Mouse (Mus musculus): Measurements from ENCODE around the gene Amfr. TPM values are rescaled to one million over a fixed set of nuclear protein-coding genes. Genes with fewer than 3 reads are reported as not detected.

Amfr gene
- polyA plus RNA-seq (2017; shearing (Covaris generic)) = 10 to 100 TPM; 26.2 to 26.6 TPM

DNA sequence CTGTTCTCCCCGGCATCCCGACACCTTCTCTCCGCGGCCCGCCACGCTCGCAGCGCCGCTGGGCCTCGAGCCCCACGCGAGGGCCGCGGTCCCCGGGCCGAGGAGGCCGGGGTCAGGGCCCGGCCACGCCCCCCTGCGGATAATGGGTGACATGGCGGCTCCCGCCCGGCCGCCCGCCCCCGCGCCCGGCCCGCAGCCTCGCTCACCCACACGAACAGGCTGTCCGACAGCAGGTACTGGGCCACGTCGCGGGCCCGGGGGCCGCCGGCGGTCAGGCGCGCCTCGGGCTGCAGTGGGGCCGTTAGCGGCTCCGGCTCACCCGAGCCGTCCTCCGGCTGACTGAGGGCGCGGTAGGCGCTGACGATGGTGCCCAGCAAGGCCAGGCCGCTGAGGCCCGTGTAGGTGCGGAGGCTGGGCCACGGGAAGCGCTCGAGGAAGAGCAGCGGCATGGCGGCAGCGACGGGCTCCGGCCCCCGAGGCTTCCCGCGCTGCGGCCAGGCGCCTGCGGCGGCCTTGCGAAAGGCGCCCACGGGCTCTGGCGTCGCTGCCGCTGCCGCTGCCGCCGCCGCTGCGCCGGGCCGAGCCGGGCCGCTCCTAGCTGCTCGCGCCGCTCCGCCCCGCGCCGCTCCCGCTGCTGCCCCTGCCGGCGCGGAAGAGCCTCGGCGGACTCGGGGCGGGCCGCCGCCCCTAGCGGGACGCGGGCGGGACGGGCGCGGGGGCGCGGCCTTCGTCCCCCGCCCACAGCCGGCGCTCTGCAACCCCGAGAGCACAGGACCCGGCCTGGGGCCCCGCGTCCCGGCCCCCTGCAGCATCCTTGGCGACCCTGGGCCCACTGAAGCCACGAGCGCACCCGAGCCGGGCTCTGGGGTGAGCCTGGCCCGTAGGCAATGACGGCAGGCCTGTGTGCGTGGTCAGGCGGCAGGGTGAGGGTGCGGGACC lies at the start of gene Amfr:
Gene Amfr (minus strand): TSS at position 830 of the 939 bp plus-strand sequence.
- peak; percentile 70 for ATAC-seq

DNA sequence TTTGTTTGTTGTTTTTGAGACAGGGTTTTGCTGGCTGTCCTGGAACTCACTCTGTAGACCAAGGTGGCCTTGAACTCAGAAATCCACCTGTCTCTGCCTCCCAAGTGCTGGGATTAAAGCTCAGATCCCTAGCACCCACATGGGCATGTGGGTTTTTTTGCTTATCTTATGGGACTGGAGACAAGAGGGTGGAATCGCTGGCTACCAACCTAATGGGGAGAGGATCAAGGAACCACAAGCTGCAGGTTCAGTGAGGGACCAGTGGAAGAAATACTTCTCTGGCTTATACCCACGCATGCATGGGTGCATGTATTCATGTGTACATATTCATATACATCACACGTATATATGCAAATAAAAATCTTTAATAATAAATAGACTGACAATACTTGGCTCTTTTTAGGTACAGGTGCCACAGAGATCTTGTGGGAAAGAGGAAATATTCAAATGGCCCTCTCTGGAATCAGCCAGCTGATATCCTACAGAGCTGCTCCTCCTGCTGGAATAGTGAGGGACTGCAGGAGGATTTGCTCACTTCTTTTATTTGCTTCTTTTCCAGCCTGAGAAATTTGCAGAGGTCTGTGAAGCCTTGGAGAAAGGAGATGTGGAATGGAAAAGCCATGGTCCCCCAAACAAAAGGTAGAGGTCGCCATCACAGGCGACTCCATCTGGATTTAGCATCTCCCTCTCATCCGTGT lies 44.7 kb upstream of the Amfr start:
- ATAC-seq = no peak

DNA sequence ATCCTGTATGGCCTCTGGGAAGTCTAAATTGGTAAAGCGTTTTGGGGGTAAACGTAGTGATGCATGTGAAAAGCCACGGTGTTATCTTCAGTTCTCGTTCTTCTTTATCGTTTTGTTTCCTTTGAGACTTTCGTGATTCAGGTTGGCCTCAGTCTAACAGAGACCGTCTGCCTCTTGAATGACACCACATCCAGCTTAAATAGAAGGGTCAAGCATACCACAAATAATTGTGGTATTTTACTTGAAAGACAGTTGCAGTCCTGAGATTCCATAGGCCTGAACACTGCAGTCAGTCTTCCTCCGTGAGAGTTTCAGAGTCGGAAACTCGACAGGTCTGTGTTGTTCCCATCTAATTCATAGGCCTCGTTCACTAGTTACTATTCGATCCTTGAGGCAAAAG lies 40.1 kb upstream of the Amfr start:
- no peak for ATAC-seq

- ATAC-seq = no peak
Measured at GRCm38 (mm10) chr8:94047845-94048244, 35.2 kb upstream of the Amfr start.

DNA sequence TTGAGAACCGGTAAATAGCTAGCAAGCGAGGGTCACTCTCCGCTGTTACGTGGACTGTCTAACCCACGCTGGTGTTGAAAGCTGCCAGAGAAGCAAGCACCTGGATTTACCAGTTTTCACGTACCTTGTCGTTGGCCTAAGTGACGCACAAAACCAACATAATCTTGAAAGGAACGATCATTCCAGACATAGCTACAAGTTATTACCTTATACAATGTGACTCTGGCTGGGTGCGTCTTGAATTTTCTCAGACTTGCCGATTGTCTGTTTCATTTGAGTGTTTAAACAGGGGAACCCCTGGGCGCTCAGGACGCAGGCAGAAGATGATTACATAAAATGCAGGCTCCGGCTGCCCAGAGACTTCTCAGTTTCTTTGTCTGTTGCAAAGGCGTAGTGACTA lies 25.2 kb upstream of the Amfr start:
- no peak for ATAC-seq

DNA sequence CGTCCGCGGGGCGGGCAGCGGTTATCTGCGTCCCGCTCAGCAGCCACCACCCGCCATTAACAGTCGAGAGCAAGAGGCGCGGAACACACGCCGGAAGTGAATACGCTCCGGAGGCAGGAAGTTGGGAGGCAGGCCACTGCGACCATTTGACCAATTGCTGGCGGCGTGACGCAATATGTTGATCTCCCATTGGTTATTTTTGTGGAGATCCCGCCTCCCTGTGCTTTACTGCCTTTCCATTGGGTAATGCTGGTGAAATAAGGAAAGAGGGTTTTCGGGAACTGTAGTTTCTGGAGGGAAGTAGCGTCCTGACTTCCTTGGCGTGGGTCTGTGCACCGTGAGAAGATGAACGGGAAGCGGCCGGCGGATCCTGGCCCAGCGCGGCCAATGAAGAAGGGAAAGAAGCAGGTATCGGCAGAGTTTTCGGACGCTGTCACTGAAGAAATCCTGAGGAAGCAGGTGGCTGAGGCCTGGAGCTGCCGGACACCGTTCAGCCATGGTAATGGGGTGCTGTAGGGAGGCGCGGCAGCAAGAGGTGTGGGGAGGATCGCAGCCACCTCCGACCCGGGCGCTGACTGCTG lies 24.4 kb upstream of the Amfr start, which contains the start of the genes Nudt21 and Ogfod1:
Gene Nudt21 (minus strand): TSS at position 88 of the 581 bp plus-strand sequence.
Gene Ogfod1 (plus strand): TSS at position 255 of the 581 bp plus-strand sequence.
- peak; percentile 99 for ATAC-seq

GRCm38 (mm10) chr8:94036541-94036940 lies 23.9 kb upstream of the Amfr start:
- ATAC-seq = peak; percentile 16

- no peak for ATAC-seq
Measured at GRCm38 (mm10) chr8:94035200-94035599, 22.6 kb upstream of the Amfr start.

- no peak for ATAC-seq
Measured at GRCm38 (mm10) chr8:94033601-94034000, 21.0 kb upstream of the Amfr start.

DNA sequence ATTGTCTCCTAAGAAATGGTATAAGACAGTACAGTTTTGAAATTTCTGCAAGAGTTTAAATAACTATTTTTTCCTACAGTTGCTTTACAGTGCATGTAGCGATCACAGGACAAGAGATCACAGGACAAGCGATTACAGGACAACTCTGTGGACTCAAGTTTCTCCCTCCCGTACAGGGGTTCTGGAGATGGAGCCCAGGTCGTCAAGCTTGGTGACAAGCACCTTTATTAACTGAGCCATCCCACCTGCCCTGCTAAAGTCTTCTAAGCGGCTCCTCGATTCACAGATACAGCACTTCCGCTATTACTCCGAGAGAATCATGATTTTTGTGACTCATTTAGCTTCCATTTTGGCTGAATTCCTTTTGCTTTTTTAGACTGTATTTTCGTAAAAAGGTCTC lies 17.1 kb upstream of the Amfr start:
- ATAC-seq = no peak

GRCm38 (mm10) chr8:94023916-94024315 lies 11.3 kb upstream of the Amfr start:
- ATAC-seq = no peak

DNA sequence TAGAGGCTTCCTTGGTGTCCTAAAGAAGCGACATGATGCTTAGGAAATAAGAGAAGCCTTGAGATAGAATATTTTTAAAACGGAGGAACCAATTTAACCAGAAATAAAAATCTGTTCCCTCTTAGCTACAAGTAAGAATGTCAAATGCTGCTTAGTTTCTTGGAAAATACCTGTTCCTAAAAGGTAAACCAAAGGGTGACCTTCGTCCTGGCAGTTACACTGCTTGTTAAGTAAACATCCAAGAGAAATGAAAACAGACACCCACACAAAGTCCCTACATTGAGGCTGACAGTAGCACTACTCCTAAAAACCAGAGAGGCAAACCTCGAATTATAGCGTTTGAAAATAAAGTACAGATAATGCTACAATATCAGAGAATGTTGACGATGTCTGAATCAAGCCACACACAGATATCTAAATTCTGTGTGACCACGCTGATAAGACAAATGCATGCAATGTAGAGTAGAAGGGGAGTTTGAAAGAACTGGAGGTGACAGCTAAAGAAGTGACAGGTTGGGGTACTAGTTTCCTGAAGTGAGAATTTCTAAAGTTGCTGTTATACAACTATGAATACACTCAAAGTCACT lies 477 bp upstream of the Amfr start:
- ATAC-seq = no peak

GRCm38 (mm10) chr8:94011076-94012012 lies 1.3 kb downstream of the Amfr start:
- ATAC-seq = no peak

DNA sequence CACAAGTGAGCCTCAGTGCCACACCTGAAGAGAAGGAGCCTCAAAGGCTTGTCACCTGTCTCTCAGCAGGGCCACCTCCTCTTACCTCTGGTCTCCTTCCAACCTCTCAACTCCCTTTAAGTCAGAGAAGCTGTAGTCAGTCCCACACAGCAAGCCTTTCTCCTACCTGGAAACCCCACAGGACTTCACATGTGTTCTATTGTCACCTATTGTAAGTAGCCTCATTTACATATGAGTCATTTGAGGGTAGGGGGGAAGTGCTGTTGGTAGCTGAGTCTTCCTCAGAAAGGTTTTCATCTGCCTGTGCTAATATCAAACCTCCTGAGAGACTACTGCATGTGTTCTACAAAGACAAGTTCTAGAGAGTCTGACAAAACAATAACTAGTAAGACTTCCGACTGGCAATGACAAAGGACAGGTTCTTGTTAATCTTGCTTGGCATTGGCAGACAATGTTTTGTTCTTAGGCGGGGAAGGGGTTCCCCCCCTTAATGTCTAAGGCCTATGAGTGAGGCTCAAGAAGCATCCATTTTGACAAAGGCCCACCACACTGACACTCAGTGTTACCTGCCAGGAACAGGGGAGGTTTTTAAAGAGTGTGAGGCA lies 2.4 kb downstream of the Amfr start:
- peak; percentile 47 for ATAC-seq

DNA sequence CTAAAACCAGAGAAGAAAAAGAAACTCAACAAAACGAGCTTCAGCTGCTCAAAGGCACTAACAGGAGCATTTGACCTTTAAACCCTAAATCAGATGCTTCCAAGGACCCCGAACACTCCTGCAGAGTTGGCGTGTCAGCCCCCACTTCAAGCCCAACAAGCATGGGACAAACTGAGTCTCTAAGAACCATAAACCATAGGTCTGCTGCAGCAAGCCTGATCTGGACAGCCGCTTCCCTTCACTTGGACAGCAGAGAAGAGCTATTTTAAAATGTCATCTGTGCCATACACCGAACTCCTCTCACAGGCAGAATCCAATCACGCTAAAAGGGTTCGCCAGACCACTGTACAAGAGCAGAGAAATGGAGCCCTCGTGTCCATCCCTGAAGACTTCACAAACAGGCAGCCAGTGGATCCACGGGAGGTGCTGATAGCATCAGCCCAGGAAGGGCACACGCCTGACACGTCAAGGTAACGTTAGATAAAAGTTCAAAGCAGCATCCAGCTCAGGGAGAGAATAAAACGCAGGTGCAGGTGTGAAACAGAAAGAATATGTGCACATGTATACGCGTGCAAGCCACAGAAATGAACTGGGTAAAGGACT lies 3.3 kb downstream of the Amfr start:
- ATAC-seq = no peak

DNA sequence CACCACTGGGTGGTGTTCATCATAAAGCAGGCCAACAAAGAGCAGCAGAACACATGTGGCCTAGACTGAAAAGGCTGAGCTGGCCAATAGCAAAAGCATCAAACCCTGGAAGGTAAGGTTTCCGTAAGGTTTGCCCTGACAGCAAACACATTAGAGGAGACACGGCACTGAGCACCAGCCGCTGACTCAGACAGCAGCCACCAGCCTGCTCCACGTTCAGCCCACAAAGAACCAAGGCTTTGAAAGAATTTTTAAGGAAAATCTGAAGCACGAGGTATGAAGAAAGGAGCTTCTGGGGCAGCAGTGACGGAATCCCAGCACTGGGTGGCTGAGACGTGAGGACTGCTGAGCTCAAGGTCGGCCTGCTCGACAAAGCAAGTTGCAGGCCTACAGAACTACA lies 8.5 kb downstream of the Amfr start:
- no peak for ATAC-seq

DNA sequence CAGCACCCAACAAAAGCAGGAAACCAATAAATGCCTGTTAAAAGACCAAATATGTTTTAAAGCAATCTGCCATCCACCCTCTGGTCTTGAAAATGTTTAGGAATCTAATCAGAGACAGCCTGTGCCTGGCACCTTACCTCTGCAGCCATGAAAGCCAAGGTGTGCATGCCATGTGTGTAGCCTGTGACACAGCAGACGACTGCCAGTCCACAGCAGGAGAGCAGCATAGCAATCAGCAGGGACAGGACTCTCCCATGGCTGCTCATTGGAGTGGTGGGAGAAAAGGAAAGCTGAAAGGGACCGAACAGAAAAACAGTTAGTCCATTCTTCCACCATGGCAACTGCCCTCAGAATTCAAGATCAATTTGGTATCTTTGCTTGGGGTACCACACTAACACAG lies 13.7 kb downstream of the Amfr start:
- ATAC-seq = no peak

- ATAC-seq = no peak
Measured at GRCm38 (mm10) chr8:93989739-93990138, 22.9 kb downstream of the Amfr start.

DNA sequence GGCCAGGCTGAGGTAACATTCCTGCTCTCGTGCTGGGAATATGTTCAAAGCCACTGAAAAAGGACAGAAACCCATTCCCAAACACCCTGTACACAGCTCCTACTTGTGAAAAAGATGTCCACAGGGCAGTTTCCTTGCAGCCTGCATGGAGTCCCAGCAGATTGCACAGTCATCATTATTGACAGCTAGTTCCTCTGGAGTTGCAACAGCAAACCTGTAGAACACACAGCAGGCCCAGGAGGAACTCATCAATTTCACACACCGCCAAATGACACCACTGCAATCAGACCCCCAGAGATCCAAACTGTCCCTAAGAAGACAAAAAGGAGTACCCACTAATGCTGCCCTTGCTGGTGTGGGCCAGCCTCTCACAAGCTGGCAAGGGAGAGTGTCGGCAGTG lies 27.9 kb downstream of the Amfr start:
- no peak for ATAC-seq

GRCm38 (mm10) chr8:93983827-93984226 lies 28.8 kb downstream of the Amfr start:
- no peak for ATAC-seq

GRCm38 (mm10) chr8:93981679-93982215 lies 30.9 kb downstream of the Amfr start:
- ATAC-seq = no peak
